Mouse (Mus musculus): ENCODE measurements around the gene Ctc1.
A peak's percentile ranks its signal among the peaks of the same experiment; 100 is the strongest.
"Not testable (repeated sequence)": the region's sequence is repeated elsewhere in the genome, so short reads cannot be mapped to it uniquely, and the experiment has no call there.

Gene Ctc1

DNA sequence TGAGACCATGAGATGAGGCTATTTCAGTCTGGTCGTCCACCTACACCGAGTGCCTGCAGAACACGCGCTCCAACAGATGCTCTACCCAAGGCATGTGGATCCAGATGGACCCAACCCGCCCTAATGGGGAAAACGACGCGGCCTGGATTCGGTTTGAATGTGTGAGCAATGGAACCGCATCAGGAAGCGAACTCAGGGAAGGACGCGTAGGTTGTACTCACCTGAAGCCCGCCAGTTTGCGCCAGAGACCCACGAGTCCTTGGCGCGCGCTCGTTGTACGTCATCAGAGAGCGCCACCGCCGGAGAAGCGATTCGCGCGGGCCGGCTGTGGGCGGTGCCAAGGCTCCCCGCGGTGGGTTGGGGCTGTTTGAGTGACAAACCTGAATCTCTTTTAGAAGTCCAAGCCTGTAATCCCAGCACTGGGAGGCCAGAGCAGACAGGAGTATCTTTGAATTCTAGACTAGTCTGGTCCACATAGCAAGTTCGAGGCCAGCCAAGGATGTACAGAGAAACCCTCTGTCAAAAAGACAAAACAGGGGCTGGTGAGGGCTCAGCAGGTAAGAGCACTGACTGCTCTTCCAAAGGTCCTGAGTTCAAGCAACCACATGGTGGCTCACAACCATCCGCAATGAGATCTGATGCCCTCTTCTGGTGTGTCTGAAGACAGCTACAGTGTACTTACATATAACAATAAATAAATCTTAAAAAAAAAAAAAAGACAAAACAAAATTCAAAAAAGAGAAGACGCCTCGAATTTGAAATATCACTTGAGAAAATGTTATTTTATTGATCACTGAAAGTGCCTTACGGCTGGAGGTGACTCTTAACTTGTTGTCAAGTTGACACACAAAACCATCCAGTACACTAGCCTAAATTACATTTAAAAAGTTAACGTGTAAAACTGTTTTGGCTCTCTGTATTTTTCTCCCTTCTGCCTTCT lies 7.3 kb upstream of the Ctc1 start, which contains the start of gene Pfas:
Gene Pfas (minus strand): TSS at position 279 of the 940 bp plus-strand sequence.
- peak; percentile 98 for DNase-seq

DNA sequence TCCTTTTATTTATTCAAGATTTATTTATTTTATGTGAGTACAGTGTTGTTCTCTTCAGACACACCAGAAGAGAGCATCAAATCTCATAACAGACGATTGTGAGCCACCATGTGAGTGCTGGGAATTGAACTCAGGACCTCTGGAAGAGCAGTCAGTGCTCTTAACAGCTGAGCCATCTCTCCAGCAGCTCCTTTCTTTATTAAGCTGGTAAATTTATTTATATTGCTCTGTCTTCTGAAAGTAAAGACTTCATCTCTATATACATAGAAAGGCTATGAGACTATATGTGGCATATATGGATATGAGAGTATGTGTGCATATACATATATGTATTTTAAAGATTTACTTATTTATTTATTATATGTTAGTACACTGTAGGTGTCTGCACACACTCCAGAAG lies 6.2 kb upstream of the Ctc1 start:
- DNase-seq, result no peak

DNA sequence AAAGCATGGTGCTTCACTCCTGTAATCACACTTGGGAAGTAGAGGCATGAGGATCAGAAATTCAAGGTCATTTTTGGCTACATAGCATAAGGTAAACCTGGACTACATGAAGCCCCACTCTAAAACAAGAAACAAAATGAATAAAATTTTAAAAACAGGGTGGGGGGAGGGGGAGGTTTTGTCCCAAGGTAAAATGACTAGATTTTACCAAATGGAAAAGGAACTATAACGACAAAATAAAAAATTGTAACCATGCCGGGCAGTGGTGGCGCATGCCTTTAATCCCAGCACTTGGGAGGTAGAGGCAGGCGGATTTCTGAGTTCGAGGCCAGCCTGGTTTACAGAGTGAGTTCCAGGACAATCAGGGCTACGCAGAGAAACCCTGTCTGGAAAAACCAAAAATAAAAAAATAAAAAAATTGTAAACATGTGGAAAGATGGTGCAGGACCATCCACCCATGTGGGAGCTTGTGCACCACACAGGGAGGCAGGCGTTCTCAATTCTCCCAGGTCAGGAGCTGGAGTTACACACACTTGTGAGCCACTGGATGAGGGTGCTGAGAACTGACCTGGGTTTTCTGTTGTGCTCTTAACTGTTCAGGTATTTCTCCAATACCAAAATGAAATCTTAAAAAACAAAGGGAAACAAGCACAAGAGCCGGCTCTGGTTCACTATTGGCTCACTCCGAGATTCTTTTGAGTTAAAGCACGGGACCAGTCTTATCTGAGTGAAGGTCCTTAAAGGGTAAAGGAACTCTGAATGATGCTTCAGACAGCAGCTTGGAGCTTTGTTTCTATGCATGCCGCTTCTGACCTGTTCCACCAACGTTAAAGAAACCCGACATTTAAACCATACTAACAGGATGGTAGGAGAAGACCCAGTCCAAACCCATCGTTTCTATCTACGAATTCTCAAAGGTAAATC lies 5.0 kb upstream of the Ctc1 start:
- no peak for DNase-seq

DNA sequence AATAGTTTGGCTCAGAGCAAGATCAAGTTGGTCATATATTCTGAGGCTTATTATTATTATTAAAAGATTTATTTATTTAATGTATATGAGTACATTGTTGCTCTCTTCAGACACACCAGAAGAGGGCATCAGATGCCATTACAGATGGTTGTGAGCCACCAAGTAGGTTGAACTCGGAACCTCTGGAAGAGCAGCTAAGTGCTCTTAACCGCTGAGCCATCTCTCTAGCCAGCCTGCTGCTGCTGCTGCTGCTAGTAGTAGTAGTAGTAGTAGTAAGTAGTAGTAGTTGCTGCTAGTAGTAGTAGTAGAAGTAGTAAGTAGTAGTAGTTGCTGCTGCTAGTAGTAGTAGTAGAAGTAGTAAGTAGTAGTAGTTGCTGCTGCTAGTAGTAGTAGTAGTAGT lies 4.3 kb upstream of the Ctc1 start:
- not testable (repeated sequence) for DNase-seq

DNA sequence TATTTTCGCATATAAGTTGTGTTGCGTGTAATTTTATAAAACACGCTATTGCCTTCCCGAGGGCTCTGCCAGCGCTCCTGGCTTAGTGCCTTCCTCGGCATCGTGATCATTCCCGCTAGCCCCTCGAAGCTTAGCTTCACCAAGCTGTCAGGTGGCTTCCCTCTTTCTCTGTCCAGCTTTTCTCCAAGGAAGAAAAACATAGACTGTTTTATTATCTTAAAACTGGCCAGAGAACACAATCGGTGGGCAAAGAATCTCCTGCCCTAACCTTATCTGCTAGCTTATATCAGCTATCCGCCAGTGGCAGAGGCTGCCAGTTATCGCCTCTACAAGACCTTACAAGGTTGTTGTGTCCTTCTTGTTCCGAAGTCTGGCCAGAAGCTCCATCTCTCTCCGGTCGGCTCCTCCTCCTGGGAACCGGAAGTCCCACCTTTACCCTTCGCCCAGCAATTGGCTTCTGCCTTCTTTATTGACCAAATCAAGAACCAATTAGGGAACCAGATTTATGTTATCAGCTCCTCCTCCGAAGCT lies 3.6 kb upstream of the Ctc1 start:
- peak; percentile 99 for DNase-seq

DNA sequence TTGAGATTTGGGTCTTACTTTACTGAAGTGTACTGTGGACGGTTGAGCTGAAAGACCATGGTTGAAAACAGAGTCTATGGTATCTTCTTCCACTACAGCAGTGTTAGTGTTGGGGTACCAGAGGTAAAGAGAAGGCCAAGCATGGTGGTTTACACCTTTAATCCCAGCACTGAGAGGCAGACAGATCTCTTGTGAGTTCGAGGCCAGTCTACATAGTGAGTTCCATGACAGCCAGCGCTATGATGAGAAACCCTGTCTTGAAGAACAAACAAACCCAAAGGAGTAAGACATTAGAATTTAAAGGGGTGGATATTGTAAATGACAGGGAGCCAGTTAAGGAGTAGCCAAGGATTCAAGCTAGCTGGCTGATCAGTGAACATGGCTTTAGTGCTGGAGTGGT lies 1.0 kb downstream of the Ctc1 start:
- no peak for DNase-seq

DNA sequence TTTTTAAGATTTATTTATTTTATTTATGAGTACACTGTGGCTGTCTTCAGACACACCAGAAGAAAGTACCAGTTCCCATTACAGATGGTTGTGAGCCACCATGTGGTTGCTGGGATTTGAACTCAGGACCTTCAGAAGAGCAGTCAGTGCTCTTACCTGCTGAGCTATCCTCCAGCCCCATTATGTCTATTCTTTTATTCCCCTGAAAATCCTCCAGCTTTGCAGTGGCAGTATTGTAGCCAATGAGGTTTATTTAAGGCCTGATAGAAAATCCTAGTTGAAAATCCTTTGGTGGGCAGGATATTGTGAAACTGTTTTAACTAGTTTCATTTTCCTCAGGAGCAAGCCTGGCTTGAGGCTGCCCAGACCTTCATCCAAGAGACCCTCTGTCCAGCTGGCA lies 5.0 kb downstream of the Ctc1 start:
- DNase-seq, result no peak

DNA sequence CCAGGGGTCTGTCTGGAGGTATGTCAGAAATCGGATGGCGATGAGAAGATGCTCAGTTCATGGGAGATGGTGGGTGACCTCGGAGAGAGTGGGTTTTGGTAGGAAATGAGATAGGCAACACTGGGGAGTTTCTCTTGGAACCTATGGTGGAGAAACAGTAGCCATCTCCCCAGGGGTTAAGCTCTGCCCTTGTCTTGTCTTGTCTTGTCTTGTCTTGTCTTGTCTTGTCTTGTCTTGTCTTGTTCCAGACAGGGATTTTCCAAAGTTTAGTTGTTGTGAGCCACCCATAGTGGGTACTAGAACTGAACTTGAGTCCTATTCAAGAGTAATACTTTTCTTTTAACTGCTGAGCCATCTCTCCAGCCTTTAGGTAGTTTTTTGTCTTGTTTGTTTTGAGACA lies 10.9 kb downstream of the Ctc1 start:
- DNase-seq, result no peak

DNA sequence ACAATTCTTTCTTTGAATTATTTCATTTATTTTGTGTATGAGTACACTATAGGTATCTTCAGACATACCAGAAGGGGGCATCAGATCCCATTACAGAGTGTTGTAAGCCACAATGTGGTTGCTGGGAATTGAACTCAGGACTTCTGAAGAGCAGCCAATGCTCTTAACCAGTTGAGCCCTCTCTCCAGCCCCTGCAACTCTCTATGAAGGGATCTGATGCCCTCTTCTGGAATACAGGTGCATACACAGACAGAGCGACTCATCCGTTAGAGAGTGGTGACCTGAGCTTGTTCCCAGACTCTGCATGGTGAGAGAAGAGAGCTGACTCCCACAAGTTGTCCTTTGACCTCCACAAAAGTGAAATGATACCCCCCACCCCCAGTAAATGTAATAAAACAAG lies 13.1 kb downstream of the Ctc1 start:
- no peak for DNase-seq

DNA sequence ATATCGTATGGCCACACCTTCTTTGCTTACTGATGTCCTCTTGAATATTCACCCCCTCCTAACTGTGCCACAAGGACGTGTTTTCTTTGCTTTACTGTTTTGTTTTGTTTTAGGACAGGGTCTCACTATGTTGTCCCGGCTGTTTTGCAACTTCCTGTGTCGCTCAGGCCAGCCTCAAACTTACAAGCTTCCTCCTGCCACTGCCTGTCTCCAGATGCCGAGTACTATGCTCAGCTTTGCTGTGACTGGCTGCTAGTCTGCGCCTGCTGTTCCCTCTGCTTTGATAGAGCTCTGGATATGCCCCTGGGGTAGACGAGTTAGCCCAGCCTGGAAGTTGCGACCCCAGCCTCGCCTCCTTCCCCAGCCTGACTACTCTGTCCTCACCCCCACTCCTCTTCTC lies 17.8 kb downstream of the Ctc1 start:
- peak; percentile 94 for DNase-seq

DNA sequence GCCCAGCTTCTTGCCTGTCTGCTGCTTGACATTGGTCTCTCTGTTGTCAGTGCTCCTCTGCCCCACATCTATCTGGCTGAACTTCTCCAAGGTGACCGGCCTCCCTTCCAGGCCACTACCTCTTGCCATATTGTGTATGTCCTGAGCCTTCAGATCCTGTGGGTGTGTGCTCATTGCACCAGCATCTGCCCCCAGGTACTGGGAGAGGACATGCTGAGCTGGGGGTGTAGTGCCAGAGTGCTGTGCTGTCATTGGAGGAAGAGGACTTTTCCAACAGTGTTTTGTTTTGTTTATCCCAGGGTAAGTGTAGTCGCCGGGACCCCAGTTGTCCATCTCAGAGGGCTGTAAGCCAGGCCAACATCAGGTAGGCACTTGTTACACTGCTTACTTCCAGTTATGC lies 18.9 kb downstream of the Ctc1 start:
- no peak for DNase-seq

DNA sequence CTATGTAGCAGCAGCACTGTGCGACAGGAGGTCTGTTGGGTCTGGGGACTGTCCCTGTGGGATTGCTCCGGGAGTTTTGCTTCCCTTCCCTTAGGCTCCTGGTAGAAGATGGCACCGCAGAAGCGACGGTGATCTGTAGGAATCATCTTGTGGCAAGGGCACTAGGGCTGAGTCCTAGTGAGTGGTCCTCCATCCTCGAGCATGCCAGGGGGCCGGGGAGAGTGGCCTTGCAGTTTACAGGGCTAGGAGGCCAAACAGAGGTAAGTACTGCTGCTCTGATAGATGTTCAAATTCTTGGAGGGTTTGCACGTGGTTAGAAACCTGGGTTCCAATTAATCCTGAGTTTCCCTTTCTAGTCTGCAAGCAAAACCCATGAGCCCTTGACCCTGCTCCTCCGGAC lies 19.7 kb downstream of the Ctc1 start:
- DNase-seq, result peak; percentile 94

DNA sequence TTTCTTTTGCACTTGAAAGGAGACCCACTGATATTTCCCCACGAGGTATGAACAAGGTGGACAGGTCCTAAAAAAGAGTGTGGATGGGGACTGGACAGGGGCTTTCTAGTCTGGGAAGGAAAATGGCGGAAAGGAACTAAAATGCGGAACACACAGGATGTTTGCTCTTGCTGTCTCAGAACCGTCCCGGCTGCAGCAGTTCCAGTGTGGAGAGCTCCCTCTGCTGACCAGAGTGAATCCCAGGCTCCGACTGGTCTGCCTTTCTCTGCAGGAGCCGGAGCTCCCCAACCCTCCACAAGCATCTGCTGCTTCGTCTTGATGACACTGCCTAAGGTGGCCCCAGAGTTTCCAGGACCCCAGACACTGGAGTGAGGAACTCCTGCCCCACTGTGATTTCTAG lies 20.1 kb downstream of the Ctc1 start:
- peak; percentile 99 for DNase-seq

DNA sequence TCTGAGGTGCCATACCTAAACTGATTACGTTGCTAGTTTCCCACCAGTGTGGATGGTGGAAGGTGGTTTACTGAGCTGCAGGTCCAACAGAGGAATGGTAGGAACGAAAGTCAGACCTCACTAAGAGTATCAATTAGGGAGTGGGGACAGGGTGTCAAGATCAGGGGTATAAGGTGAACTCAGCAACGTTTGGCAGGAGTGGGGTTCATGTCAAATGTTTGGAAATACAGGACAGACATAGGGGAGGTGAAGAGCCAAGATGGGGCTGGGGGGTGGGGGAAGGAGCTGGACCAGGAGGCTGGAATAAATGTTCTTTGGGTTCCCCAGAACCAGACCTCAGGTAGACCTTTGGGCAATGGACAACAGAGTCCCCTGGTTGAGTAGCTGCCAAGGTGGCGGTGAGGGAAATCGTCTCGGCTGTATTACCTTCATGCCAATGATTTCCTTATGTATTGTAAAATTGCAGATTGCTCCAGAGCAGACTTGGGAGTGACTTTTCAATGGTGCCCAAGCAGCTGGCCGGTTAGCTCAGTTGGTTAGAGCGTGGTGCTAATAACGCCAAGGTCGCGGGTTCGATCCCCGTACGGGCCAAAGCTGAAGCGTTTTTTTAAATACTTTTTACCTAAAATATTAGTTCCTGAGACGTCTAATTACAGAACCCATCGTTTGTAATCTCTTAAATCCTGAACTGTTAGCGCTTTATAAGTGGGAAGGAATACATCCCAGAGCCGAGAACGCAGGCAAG lies 20.9 kb downstream of the Ctc1 start:
- DNase-seq, result peak; percentile 98

DNA sequence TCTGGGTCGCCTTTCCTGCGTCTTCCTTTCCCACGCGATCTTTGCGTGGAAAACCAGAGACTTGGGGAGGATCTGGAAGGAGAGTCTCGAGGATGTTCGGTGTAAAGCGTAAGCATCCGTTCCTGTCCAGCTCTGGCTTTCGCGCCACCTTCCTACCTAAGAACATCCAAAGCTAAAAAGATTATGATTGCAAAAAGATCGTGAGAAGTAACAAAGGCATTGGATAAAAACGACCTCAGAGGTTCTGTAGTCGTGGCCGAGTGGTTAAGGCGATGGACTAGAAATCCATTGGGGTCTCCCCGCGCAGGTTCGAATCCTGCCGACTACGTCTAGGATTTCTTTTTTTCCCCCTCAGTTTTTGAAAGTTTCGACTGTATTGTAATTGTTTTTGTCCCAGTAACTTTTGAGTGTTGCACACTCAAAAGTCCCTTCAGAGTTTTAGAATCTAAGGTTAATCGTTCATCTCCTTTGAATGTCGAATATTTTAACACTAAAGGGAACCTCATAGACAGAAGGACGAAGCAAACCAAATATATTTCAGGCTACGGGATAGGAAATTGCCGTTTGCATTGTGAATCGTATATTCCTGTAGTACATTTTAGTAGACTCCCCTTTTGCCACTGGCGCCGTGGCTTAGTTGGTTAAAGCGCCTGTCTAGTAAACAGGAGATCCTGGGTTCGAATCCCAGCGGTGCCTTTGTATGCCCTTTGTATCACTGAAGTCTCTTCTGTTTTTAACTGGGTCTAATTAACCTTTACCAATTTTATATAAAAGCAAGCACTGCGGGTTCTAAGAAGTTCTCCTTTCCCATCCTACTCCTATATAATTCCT lies 21.7 kb downstream of the Ctc1 start:
- DNase-seq, result peak; percentile 97

DNA sequence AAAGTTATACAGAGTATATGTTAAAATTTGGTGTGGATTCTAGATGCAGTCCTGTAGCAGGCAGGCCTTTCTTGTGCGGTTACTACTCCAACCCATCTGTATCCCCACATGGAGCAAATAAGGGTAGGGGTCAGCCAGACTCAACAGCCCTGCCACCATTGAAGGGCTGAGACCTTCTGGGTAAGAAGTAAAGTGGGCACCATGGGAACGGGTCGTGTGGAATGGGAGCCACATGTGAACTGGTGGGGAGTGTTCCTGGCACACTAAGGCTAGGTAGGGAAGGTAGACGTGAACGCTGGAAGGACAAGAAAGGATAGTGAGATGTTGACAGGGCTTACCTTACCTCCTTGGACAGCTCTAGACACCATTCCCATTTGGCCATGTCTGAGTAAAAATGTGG lies 22.5 kb downstream of the Ctc1 start:
- DNase-seq, result peak; percentile 95

DNA sequence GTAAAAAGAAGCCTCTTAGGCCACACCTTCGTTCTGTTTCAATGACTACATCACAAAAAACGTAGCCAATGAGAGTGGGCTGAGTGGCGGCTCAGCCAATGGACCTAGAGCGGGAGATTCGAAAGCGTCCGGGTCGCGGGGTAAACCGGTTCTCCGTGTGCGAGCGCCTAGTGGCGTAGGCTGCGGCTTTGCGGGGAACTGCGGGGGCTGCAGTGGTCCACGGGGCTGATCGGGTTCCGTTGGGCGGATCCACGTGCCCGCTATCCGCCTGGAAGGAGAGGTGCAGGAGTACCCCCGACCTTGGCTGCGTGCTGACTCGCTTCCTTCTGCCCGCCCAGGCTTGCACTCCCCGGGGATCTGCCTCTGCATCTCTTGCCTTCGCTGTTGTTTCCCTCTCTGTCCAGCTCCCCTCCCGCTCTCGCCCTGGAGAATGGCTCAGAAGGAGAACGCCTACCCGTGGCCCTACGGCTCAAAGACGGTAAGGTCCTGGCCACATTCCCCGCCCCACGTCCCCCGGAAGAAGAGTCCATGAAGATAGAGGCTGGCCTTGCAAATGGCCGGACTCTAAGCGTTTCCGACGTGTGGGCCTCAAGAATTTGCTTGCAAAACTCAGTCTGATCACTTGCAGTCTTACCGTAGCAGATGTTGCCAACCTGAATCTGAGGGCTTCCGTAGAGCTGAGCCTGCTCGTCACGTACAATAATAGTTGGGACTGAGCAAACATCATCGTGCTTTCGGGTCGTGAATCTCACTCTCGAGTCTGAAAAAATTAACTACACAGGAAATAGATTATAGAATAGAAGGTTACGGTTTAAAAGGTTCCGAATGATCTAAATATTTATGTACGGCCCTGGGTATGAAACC lies 30.1 kb downstream of the Ctc1 start, which contains the start of gene Aurkb:
Gene Aurkb (plus strand): TSS at position 117 of the 864 bp plus-strand sequence.
- DNase-seq, result peak; percentile 98

DNA sequence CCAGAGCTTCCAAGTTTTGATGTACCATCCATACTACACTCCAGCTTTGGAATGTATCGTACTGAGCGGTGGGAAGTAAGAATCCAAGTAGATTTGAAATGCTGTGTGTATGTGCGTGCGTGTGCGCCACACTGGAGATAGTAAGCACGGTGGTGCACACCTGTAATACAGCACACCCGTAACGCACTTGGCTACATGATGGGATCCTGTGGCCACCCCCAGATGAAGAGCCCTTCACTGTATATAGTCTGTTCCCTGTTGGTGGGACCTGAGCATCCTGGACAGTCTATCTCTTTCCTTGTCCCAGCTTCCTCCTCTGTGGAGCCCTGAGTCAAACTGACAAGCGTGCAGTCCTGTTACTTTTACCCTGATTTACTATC lies 30.7 kb downstream of the Ctc1 start:
- peak; percentile 86 for DNase-seq

DNA sequence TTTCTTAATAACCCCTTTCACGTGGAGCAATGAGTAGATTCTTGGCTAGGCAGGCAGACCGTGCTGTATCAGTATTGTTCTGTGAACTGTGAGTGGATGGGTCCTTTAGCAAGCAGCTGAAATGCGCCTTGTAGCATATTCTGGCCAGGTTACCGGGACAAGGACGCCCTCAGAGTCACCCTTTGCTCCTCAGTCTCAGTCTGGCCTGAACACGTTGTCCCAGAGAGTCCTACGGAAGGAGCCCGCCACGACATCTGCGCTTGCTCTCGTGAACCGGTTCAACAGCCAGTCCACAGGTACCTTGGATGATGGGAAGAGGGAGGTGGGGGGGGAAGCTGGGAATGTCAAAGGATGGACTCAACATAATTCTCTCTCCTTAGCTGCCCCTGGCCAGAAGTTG lies 31.9 kb downstream of the Ctc1 start:
- peak; percentile 89 for DNase-seq

DNA sequence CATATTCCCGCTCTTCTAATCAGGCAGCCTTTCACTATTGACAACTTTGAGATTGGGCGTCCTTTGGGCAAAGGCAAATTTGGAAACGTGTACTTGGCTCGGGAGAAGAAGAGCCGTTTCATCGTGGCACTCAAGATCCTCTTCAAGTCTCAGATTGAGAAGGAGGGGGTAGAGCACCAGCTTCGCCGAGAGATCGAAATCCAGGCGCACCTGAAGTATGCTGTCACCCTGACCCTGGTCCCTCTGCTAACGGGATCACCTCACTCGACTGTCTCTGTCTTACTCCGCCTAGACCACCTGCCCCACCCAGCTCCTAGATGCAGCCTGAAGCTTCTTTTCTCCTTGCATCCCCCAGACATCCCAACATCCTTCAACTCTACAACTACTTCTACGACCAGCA lies 32.4 kb downstream of the Ctc1 start:
- DNase-seq, result peak; percentile 86

DNA sequence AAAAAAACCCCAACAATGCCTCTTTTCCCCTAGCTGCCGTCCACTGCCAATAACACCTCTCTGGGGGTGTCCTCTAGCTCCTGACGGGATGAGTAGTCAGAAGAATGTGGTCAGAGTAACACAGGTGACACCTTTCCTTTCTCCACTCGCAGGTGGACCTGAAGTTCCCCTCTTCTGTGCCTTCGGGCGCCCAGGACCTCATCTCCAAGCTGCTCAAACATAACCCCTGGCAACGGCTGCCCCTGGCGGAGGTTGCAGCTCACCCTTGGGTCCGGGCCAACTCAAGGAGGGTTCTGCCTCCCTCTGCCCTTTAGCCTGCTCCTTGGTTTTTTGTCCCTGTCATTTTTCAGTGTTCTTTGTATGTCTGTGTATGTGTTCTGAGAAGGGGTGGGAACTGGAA lies 35.0 kb downstream of the Ctc1 start:
- DNase-seq, result no peak
